Mouse (Mus musculus) frontal cortex, postnatal 10 days (tissue): Measurements from ENCODE around the gene Helt.
"Not testable (repeated sequence)": the region's sequence is repeated elsewhere in the genome, so short reads cannot be mapped to it uniquely, and the experiment has no call there.

Experiments used
- DNase-seq, 2 experiments: peaks; one replicate each; pipeline ENCODE4 v3.0.0; 2022; ENCODE audit warnings: low spot score in 2 of 2, mixed read lengths in 1 of 2

The Helt gene

DNA sequence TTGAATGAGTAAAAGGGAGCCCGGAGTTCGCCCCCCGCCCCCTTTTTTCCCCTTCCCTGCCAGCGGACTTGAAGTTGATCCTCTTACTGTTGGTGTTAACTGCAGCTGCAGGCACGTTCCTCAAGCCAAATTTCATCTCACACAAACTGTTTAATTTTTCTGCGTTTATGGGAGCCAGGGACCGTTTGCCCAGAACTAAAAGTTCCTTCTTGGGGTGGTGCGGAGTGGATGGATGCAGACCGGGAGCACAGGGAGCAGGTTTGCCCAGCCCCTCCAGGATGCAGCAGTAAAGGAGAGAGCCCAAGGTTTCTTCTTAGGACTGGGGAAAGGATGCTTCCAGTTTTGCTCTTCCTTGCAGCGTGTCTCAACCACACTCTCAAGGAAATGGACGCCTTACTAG, 2.1 kb upstream of the Helt start:
- no peak for DNase-seq

DNA sequence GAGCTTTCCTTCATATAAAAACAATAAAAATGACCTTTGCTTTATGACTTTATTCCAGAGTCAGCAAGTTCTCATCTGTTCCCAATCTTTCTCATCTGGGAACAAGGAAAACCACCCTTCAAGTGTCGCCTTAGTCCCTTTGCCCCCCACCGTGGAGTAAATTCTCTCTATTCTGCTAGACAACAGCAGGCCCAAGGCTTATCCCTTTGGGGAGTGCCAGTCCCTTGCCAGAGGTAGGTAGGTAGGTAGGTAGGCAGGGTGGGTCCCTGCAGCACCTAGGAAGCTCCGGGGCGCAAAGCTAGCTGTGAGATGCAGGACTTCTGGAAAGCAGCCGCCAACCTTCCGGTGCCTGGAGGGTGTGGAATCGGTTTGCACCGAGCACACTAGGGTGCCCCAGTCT, 1.5 kb upstream of the Helt start:
- DNase-seq, result no peak

DNA sequence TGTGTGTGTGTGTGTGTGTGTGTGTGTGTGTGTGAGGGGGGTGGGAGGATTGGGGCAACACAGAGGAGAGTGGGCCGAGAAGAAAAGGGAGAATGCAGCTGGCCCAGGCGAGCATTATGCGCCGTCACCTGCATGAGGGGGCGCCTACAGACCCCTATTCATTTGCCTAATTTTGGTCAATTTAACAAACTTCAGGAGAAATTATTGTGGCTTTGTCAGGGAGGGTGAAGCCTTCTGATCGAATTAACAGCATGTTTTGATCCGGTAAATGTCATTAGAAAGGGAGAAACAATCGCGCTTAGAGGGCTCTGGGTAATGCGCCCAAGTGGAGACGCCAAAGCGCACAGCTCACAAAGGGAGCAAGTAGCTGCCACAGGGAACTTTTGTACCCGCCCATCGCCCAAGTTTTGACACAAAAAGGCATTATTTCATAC, 647 bp upstream of the Helt start:
- no peak for DNase-seq

DNA sequence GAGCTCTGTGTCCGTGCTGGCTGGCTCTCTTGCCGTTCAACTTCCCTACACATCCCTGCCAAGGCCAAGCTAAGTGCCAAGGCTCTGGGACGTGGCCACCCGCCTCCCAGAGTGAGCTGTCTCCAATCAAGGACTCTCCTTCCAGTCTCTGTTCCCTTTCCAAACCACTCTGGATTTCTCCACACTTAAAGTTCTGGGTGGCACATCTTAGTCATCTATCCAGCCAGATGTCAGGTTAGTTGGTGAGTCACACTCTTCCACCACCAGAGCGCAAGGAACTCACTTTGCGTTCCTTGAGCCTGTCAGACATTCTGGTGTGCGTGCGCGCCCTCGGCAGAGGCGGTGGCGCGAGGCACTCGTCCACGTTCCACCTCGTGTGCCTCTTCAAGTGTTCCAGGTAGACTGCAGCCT, 725 bp downstream of the Helt start:
- no peak for DNase-seq

DNA sequence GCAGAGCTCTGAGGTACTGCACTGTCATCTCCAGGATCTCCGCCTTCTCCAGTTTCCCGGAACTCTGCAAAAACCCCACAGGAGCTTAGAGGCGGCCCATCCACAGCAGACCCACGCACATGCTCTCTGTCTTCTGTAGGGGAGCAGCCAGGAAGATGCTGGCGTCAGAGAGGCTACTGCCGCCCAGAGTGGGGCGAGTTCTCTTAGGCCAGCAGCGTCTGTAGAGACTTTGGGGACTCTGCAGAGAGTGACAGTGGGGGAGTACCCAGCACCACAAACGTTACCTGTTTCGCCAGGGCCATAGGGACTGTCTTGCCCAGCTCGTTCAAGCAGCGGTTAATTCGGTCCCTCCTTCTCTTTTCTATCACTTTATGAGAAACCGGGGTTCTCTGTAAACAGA, 1.3 kb downstream of the Helt start:
- no peak for DNase-seq

DNA sequence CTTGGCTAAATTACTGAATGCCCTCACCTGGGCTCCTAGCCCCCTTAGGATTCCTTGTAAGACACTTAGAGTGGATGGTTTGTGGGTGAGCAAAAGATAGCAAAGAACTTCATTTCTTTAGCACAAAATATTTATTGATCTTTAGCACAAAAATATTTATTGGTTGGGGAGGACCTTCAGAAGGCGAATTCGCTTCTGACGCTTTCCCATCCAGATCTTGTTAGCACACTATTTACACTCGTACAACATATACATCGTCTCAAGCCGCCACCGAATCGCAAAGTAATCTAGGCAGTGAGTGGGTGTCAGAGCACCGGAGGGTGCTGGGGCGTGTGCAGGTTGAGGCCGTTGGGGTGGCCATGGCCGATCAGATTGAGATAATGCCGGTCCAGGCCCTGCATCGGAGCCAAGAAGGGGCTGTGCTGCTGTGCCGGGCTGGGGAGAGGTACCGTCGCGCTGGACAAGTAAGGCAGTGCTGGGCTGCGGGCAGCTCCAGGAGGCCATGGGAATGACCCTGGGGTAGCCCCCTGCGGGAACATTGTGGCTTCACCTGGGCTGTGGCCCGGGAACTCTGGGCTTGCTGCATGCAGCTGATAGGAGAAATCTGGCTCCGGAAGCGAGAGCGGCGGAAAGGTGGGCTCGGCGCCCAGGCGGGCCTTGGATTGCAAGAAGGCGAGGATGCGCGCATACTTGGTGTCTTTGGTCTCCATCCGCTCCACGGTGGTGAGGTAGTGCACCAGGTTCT, 2.4 kb downstream of the Helt start:
- DNase-seq, result no peak

DNA sequence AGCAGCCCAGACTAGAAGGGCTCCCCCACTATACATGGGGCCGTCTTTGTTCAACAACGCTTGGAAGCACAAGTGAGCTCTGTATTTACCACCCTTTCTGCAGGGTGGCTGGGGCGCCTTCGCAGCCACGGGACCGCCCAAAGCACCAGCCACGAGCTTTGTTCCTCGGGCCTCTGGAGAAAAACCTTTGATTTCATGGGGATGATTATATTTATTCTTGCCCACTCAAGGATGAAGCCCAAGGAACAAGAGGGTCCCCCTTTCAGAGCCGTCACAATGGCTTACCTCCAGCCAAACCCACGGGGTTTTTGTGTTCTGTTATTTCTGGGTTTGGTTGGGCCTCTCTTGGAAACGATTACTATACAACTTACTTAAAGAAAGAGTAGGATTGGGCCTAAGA, 5.2 kb downstream of the Helt start:
- DNase-seq, result no peak

DNA sequence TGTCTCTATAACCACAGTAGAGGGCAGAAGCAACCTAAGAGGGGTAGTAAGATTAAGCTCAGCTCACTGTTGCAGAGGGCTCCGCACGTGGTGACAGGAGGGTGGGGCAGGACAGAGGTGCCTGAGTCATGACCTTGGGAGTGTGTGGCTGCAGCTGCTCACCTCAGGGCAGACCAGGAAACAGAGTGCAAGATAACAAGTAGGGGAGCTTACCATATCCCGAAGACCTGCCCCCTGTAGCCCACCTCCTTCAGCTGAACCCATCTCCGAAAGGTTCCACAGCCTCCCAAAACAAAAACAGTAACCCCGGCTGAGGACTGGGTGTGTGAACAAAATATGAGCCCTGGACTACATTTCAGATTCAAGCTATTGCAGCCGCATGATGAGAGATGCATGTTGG, 6.5 kb downstream of the Helt start:
- no peak for DNase-seq

DNA sequence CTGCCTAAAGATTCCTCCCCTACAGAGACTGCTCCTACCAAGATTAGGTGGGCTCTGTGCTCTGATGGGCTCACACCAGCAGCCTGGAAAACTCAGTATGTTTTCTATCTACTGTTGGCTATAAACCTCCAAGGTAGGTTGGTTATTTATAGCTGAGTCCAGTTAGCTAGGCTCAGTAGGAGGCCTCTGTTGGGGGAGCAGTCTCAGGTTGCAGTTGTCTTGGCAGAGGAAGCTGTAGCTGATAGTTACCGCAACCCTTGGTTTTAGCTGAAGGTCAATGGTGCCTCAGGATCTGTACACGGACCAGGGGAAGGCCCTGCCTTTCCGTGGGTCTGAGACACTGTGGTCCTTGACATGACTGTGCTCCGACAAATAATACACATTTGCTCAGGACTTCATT, 8.5 kb downstream of the Helt start:
- DNase-seq, result no peak

DNA sequence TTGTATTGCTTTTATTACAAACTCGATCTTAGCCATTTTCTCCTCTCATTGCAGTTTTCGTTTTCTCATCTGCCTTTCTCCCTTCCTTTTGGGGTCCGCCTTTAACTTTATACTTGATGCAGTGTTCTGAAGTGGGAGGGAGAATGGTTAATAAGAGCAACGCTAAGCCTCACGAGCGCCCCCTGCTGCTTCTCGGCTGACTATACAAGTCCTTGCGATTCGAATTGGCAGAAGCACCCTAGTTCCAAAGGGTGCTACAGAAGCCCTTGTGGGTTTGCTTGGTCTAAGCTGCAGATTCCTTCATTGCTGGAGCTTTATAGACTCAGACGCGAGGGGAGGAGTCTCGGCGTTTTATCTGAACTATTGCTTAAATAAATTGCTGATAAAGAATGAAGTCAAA, 12.9 kb downstream of the Helt start:
- DNase-seq, result peak; percentile 19 to 55

DNA sequence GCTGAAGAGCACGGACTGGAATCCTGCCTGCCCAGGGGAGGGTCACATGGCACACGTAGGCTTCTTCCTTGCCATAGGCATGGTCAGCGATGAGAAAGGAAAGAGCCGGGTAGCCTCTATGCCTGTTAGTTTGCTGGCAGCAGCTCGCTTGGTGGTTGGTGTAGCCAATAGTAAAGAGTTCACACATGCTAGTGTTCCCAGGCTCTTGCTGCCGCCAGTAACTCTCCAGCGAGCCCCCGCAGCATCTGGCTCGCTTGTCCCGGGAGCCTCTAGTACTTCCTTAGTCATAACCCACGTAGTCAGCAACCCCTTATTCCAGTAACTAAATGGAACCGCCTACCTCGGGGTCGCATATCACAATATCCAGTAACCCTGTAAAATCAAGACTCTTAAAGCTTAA, 17.5 kb downstream of the Helt start:
- DNase-seq, result no peak

DNA sequence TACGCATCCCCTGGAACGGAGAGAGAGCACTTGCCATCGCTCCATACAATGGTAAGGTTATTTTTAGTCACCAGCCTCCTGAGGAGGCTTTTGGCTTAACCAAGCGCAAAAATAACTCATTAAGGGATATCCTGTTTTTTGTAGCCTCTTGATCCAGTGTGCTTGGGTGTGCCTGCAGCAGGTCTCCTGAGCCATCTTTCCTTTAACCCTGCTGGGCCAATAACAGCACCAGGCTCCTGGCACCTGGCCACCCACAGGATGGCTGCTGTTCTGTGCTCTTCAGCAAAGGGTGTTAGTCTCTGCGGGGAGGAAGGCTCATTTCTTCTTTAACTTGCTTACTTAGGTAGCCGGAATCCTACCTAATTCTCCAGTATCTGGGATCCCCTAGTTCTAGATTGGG, 23.7 kb downstream of the Helt start:
- DNase-seq, result no peak

DNA sequence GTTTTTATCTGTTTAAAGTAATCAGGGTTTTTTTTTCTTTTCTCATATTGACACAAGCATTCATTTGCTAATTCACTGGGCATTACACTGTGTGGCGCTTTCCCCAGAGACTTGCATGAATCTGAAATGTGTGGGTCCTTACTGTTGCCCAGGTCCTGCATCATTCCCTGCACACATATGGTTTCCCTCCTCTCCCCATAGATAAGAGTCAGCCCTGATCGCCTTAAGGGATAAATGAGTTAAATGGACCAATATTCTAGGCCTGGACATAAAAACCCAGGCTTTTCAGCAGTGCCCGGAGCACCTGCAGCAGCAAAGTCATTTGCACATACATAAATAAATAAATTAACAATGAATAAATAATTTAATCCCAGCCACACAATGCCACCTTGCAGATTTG, 24.3 kb downstream of the Helt start:
- DNase-seq, result no peak

DNA sequence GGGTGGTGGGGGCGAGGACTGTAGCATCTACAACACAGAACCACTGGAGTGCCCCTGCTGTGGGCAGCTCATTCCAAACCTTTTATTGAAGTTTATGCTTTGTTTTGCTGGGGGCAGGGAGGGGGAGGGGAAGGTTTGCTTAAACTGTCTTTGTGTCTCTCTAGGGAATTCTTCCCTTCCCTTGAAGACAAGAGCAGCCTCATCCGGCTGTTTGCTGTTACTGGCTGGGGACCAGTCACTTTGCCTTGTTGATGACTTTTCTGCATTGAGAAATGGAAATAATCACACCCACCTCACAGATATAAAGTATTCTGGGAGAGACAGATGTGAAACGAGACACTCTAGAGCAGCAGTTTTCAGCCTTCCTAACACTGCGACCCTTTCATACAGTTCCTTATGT, 27.7 kb downstream of the Helt start:
- no peak for DNase-seq

DNA sequence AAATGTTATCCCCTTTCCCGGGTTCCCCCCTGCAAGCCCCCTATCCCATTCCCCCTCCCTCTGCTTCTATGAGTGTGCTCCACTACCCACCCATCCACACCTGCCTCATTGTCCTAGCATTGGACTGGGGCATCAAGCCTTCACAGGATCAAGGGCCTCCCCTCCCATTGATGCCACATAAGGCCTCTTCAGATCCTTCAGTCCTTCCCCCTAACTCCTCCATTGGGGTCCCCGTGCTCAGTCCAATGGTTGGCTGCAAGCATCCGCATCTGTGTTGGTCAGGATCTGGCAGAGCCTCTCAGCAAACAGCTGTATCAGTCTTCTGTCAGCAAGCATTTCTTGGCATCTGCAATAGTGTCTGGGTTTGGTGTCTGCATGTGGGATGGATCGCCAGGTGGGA, 30.3 kb downstream of the Helt start:
- not testable (repeated sequence) for DNase-seq

DNA sequence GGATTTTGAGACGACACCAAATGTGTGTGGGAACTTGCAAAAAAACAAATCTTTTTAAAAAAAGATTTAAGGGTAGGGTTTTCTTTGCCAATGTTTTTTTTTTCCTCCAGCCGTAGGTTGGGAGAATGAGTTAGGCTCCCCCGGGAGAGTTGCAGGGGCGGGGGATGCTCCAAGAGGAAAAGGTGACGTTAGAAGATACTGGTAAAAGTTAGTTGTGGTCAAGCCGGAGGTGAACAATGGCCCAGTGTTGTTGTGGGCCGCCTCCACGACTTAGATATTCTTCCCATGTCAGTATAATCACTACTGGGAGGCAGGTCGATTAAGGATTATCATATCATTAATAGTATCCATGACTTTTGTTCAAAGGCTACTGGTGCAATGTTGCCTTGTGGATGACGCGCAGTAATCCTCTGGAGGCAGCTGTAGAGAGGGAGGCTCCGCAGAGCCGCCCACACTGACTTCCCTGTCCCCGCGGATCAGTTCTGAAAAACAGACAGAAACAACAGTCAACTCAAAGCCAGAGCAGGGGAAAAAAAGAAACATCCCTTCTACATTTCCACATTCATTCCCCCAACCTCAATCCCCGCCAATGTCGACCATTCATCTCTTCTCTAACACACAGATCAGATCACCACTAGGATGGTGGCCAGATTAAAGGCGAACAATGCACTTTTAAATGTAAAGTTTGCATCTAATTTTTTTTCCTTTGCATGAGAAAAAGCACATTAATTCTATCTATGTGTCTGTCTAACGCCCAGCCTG, 36.4 kb downstream of the Helt start:
- no peak for DNase-seq

DNA sequence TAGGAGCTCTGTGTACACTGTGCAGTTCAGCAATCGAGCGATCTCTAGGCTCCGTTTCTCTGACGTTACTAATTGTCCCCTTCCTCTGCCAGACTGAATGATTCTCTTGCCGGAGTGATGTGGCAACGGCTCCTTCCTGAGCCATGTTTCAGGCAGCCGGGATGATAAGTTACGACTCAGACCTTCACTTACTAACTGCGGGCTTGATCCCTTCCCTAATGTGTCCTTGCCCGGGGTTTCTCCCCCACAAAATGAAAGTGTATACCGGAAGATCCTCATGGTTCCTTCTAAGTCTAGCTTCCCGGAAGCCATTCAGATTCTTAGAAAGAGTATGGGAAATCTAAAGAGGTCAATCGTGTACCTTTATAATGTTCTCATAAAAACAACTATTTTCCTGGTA, 42.0 kb downstream of the Helt start:
- DNase-seq, result no peak

DNA sequence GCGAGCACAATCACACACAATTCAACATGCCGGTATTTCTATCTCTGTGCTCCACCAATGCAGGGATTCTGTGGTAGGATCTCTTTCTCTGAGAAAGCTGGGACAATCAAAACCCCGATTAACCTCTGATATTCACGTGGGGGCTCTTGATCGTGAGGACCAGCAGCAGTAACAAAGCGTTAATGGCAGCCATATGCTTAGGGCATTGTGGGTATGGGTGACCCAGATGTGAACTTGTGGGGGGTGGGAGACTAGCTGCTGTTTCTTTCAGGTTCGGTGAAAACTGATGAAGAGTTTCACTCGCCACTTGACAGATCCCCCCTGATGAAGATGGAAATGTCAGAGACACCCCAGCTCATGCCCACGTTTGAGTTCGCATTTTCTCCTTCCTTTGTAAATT, 42.9 kb downstream of the Helt start:
- no peak for DNase-seq

DNA sequence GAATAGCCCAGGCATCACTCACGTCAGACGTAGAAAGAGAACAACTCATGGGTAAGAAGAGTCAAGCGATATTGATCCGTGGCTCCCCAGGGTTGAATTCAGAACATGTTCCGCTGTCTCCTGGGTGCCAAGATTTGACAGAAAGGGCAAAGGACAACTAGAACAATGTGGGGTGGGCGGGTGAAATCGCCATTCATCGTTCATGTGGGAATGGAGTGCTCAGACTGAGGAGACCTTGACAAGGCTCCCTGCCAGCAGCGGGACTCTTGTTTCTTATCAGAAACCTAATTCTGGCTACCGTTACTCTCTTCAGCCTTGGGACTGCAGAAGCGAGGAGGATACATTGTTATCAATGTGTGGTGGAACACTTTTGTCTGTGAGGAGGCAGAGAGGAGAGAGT, 48.1 kb downstream of the Helt start:
- DNase-seq, result no peak

DNA sequence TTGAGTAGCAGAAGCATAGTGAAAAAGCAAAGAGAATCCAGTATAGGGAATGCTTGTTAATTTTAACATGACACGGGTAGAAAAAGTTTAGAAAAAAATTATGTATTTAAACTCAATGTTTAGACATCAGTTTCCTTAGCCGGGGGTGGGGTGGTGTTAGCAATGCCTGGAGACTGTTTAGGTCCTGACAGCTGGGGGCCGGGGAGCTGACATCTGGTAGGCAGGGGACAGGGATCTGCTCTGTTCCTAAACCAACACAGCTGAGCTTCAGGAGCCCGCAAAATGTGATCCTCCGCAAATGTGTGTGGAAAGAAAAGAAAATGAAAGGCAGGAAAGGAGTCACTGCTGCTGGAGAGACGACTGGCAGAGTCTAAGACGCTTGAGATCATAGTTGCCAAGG, 51.5 kb downstream of the Helt start:
- no peak for DNase-seq
